Mouse (Mus musculus) granulocyte monocyte progenitor cell, adult 5-6 weeks (primary cell): ENCODE results near the gene Rab44. TPM values are rescaled to one million over a fixed set of nuclear protein-coding genes. Genes with fewer than 3 reads are reported as not detected.
"Not testable (repeated sequence)": the region's sequence is repeated elsewhere in the genome, so short reads cannot be mapped to it uniquely, and the experiment has no call there.

Experiments
- ATAC-seq: replicated peaks from 2 replicates; pipeline ENCODE4 v1.8.0; 2016; ENCODE audit warnings: mild to moderate bottlenecking, moderate TSS enrichment, inconsistent platforms; ENCODE audit not compliant: poor library complexity, severe bottlenecking
- total RNA-seq, 2 experiments: library from RNA; stranded (forward) in 1 of 2; stranded (reverse) in 1 of 2; fragments of 200-712, 200-1000 nt in 1 of 2; fragments of >200 nt in 1 of 2; fragmentation: Nextera tagmentation in 1 of 2; gene quantifications; 2 replicates each; pipeline ENCODE4 v1.2.3; 2014 to 2017

Gene Rab44
- total RNA-seq, 2 experiments from 2014 or later, result 315 to 318 TPM

GRCm38 (mm10) chr17:29086916-29087315 lies 27.0 kb upstream of the Rab44 start:
- no peak for ATAC-seq

- no peak for ATAC-seq
These were observed 23.2 kb upstream of the Rab44 start, which contains the start of gene Cdkn1a for GRCm38 (mm10) chr17:29090776-29091175. TSS of gene Cdkn1a (plus strand) at chr17:29090976.

GRCm38 (mm10) chr17:29091348-29091944 lies 22.5 kb upstream of the Rab44 start:
- no peak for ATAC-seq

GRCm38 (mm10) chr17:29092497-29092896 lies 21.4 kb upstream of the Rab44 start:
- ATAC-seq, result no peak

- ATAC-seq, result peak; percentile 59
These were observed 20.6 kb upstream of the Rab44 start for GRCm38 (mm10) chr17:29093110-29093952.

GRCm38 (mm10) chr17:29093961-29094309 lies 20.0 kb upstream of the Rab44 start:
- ATAC-seq, result no peak

- peak; percentile 3; the same call in 1 of the 2 replicates for ATAC-seq
These were observed 19.4 kb upstream of the Rab44 start for GRCm38 (mm10) chr17:29094310-29095181.

- ATAC-seq, result peak; percentile 78
These were observed 18.7 kb upstream of the Rab44 start for GRCm38 (mm10) chr17:29095201-29095733.

- no peak for ATAC-seq
These were observed 17.7 kb upstream of the Rab44 start for GRCm38 (mm10) chr17:29096245-29096644.

GRCm38 (mm10) chr17:29096851-29097561 lies 16.9 kb upstream of the Rab44 start:
- no peak for ATAC-seq

GRCm38 (mm10) chr17:29098291-29098690 lies 15.7 kb upstream of the Rab44 start:
- ATAC-seq, result no peak

- peak; percentile 26 for ATAC-seq
These were observed 14.9 kb upstream of the Rab44 start for GRCm38 (mm10) chr17:29099076-29099475.

GRCm38 (mm10) chr17:29100627-29101026 lies 13.3 kb upstream of the Rab44 start:
- ATAC-seq, result no peak

GRCm38 (mm10) chr17:29110356-29110755 lies 3.6 kb upstream of the Rab44 start:
- not testable (repeated sequence) for ATAC-seq

- ATAC-seq, result peak; percentile 78
These were observed 2.6 kb upstream of the Rab44 start for GRCm38 (mm10) chr17:29111332-29111731.

- ATAC-seq, result no peak
These were observed 2.1 kb downstream of the Rab44 start for GRCm38 (mm10) chr17:29116023-29116422.

- ATAC-seq, result no peak
These were observed 3.2 kb downstream of the Rab44 start for GRCm38 (mm10) chr17:29117006-29117648.

- no peak for ATAC-seq
These were observed 4.1 kb downstream of the Rab44 start for GRCm38 (mm10) chr17:29118057-29118456.

GRCm38 (mm10) chr17:29120666-29121065 lies 6.7 kb downstream of the Rab44 start:
- no peak for ATAC-seq
